Mouse (Mus musculus): ENCODE data around the gene Diexf.

The Diexf gene

DNA sequence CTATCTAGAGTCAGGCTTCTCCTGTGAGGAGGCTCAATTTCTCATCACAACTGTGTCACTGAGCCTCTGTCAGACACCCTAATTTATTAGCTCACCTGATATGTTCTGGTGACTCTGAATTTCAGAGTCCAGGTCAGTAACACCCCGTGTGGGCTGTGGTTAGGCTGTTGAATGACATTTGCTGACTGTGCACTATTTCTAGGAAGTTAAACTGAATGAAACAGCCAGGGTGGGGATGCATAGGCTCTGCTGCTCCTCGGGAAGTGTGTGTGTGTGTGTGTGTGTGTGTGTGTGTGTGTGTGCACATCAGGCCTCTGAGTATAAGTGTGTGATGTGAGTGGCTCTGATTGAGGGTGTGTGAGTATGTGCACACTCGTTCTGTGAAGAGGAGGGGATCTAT, 8.6 kb upstream of the Diexf start:
- no peak for DNase-seq (ENCODE audit: low read depth, low spot score)

DNA sequence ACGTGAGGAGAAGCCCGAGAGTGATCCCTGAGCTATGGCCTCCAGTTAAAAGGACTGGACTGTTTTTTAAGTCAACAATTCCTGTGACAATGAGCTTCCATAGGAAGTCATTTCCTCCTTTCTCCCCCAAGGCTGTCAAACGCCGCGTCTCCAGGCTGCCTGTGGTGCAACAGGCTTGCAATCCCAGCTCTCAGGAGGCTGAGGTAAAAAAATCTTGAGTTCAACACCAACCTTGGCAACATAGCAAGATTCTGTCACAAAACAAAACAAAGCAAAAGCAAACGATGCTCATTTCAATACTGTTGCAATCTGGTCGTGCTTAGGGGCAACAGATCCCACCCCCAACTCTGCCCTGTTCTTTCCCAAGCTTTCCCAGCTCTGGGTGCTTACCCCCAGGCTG, 8.0 kb upstream of the Diexf start:
- no peak for DNase-seq (ENCODE audit: low read depth, low spot score)

DNA sequence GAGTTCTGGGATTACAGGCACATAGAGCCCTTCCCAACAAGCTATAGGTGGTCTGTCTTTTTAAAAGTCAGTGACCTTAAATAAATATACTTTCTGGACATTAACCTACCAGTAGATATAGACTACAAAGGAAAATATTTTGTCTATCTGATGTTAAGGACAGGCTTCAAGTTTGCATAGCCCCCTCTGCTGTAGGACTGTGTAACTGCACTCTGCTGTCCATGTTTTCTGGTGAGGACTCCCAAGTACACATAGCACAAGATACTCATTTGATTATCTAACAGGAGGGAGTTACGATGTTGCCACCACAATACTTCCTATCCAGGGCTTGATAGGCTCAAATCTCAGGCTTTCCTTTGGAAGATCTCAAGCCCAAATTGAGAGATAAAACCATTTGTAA, 3.7 kb upstream of the Diexf start:
- DNase-seq (ENCODE audit: low read depth, low spot score), result no peak

DNA sequence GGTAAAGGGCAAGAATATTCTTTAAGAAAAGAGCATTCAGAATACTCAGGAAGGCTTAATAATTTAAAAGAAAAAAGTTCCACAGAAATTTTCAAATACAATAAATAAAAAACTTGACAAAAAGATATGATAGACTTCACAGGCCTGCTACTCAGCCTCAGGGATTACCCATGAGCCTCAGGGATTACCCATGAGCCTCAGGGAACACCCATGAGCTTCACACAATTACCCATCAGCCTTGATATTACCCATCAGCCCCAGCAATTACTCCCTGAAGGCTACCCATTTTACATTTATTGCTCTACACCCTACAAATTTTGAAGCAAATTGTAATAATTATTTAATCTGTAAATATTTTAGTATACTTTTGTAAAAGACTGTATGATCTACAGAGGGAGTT, 2.3 kb upstream of the Diexf start:
- no peak for DNase-seq (ENCODE audit: low read depth, low spot score)

DNA sequence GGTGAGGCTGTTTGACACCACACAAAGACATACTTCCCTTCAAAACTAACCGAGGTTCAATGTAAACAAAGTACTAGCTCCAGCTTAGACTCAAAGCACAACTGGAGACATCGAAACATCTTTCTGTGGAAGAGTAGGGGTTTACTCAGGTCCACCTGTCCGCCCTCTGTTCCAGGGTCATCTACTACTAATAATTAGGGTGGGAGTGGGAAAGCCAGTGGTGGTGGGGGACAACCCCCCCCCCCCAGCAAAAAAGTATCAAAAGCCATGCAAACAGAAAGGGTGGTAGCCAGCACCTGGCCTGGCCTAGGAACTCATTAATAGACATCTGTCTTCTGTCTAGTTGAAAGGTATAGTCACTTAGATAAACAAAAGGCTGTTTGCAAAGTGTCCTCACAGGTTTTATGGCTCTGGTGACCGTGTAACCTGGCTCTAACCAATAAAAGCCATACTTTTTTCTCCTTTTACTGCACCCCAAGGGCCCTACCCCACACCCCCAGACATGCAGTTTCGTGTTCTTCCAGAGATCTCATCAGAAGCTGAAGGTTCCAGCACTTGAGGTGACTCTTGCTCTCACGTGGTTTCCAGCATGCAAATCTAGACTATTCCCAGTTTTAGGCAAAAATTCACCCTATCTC, 1.4 kb upstream of the Diexf start:
- DNase-seq (ENCODE audit: low read depth, low spot score), result no peak

DNA sequence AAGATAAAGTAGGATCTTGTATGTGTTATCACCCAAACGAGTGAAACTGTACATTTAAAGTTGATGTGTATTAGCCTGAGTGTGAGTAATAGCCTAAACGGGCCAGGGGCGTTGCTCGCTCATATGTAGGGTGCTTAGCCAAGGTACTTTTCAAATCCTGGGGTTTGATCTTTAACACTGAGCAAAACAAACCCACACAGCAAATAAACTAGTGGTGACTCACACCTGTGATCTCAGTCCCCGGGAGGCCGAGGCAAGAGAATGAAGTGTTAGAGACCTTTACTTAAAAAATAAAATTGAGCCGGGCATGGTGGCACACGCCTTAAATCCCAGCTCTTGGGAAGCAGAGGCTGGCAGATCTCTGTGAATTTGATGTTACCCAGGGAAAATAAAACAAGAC, 767 bp upstream of the Diexf start:
- no peak for DNase-seq (ENCODE audit: low read depth, low spot score)

DNA sequence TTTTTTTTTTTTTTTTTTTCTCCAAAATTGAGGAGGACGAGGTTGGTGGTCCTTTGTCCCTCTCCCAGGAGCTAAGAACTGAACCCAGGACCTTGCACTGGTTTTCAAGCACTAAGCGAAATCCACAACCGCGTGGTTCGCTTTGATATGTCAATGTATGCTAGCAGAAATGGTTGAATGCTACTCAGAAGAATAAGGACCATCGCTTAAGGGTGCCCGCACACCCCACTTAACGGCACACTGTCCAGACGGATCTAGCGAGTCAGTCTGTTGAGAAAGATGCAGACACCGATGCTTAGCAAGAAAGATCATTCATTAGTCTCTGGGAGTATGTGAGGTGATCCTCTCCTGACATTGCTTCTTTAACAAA, 369 bp upstream of the Diexf start:
- DNase-seq (ENCODE audit: low read depth, low spot score), result no peak

DNA sequence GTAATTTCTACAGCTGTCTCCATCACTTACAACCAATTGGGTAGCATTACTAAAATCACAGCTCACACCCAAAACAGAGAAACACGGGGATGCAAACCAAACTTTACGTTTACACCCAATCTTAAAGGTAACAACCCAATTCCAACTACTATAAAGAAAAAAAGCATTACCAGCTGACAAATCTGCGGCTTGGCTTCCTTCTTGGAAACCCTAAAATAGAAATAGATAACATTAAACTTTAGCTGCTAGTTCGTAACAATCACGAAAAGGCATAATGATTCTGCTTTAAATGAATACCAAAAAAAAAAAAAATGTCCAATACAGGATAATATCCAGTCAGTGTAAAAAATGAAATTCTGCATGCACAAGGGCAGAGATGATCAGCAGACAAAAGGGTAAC, 751 bp downstream of the Diexf start:
- DNase-seq (ENCODE audit: low read depth, low spot score), result no peak

DNA sequence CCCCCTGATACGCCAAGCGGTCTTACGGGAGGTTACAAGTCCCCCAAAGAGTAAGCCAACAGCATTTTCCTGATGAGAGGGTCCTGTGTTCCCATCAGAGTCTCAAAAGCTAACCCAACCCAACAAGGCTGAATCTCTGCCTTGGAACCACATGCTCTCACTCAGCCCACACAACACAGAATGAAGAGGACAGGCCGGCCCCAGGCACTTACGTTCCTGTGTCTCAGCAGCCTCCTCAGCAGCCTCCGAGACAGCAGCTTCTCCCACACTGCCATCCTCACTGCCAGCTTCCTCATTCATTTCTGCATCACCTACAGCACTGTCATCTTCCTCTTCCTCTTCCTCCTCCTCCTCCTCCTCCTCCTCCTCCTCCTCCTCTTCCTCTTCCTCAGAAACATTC, 2.0 kb downstream of the Diexf start:
- DNase-seq (ENCODE audit: low read depth, low spot score), result no peak

DNA sequence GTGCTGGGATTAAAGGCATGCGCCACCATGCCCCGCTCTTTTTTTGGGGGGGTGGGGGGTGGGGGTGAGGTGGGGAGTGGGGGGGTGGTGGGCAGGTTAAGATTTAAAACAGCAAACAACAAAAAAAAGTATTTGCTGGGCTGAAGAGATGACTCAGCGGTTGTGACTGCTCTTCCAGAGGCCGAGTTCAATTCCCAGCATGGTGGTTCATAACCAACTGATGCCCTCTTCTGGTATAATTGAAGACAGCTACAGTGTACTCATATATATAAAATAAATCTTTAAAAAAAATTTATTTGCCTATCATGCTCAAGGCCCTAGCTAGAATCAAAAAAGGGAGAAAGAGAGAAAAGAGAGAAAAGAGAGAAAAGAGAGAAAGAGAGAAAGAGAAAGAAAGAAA, 4.2 kb downstream of the Diexf start:
- DNase-seq (ENCODE audit: low read depth, low spot score), result no peak

DNA sequence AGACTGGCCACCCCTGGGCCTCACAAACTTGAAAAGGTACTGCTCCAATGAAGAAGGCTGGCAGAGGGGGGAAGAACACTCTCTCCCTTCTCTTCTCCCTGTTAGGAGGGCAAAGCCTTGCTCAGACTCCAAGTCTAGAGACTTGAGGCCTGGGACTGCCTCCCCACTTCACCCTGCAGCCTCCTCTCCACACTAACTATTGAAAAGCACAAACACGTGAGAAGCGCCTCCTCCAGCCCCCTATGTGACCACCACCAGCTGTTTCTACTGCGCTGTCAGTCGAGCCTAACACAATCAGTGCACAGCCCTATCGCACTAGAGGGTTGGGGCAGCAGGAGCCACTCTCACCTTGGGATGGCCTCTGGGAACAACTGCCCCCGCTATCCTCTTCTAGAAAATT, 6.8 kb downstream of the Diexf start:
- no peak for DNase-seq (ENCODE audit: low read depth, low spot score)

DNA sequence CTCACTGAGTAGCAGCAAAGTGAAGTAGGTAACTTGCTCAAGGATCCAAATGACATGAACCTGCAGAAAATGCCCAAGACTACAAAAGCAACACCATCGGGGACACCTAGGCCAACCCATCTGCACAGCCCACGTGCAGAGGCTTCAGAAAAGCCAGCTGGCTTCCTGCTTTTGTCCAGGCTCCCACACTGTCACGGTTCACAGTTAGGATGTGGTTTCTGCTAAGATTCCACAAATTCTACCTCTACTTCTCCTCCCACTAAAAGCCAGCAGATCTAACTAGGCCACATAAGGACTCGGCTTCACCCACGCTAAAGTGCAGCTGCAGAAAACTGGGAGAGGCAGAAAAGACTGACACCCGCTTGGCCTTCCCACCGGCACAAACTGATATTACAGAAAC, 7.3 kb downstream of the Diexf start:
- no peak for DNase-seq (ENCODE audit: low read depth, low spot score)

DNA sequence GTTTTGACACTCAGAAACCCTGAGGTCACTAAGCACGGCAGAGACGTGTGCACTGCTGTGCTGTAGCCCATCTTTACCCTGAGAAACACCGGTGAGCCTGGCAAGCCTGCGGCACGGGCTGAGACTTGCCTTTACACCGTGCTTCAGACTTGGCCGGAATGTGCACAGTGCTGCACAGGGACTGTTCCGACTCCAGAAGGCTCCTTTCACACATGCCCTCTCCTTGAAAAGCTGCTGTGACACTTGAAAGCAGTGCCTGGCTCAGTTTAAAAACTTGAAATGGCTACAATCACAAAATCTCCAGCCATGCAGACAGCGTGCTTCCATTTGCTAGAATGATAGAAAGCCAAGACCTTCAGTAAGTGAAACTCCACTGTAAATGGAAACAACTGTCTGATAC, 18.0 kb downstream of the Diexf start:
- no peak for DNase-seq (ENCODE audit: low read depth, low spot score)

DNA sequence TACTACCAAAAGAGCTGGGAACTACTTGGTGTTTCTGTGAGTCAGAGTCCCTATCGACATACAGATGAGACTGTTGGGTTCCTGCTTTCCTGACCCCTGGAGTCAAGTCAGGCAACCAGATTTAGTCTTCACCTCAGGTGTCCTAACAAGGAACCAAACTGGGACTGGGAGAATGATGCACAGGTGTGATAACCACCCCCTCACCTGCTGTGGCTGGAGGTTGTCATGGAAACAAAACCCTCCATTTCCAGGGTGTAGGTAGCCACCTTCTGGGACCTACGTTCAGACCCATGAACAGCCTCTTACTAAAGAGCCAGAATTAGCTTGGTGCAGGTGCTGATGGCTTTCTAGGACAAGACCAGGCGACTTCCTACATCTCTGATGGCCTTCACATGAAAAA, 27.1 kb downstream of the Diexf start:
- no peak for DNase-seq (ENCODE audit: low read depth, low spot score)

DNA sequence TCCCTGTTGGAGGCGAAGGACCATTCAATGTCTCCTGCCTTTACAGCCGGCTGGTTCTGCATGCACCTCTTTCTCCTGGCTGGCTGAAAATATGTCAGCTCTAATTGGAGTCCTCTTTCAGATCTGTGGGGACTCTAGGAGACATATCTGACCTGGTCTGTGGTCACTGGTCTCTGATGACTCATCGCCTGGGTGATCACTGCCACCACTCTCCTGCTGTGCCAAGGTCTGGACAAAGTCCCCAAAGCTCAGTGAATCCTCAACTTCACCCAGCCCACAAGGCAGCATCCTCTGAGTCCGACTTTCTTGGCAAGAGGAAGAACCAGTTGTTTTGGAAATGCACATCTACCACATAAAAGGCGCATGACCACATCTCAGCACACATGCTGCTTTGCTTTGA, 27.5 kb downstream of the Diexf start:
- DNase-seq (ENCODE audit: low read depth, low spot score), result no peak

DNA sequence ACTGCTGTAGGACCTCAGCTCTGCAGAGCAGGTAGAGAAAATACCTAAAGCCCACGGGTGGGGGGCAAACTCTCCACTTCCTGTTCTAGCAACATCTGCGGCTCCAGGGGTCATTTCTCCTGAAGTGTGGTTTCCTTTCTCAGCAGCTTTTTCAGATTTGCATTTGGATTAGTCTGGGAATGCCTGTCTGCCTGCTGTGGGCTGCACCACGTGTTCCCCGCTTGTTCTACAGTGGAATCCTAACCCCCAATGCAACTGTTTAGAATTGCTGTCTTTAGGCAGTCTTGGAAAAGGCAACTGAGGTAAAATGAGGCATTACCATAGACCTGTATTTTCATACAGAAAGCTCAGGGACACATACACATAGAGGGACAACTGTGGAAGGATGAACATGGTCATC, 28.0 kb downstream of the Diexf start:
- DNase-seq (ENCODE audit: low read depth, low spot score), result no peak

DNA sequence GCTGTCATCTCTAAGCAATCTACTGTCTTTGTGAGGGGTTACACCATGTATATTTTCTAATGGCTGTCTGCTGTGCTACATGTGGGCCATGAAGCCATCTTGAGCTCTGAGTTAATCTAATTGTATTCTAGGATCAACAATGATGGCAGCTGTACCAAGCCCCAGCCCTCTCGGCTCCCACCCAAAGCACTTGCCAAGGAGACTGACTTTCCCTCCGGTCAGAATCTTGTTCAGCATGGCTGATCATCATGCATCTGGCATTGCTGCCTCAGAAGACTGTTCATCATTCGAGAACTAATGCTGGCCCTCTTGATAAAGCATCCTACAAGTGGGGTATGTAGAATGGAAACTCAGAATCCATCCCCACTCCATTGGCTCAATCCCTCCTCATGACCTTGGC, 31.1 kb downstream of the Diexf start:
- DNase-seq (ENCODE audit: low read depth, low spot score), result no peak

DNA sequence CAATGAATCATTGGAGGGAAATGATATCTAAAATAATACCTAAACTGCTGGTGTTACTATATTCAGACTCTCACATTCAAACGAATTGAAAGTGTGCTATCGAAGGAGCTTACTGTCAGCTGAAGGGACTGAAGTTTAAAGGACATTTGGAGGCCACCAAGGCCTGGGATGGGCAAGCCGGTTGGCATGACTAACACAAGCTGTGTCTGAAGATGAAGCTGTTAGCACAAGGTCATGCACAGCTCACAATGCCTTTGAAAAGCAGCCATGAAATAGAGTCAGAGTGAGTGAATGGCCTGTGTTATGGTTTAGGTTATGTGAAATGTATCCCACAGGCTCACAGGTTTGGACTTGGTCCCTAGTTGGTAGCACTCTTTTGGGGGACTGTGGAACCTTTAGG, 36.5 kb downstream of the Diexf start:
- no peak for DNase-seq (ENCODE audit: low read depth, low spot score)

DNA sequence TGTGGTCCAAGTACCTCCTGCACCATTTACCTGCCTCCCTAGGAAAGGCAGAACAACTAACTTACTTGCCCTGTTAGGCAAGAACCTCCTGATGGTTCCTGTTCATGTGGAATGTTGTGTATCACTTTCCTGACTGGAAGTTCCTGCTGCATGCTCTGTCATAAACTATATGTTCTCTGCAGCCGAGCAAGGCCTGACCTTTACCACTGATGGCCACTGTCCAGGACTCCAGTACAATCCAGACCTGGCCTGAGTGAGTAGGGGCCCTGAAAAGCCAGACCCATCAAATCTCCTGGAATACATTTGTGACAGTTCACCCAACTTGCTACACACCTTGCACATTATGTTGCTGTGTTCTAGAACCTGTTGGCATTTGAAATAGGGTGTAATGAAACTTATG, 37.3 kb downstream of the Diexf start:
- DNase-seq (ENCODE audit: low read depth, low spot score), result no peak

DNA sequence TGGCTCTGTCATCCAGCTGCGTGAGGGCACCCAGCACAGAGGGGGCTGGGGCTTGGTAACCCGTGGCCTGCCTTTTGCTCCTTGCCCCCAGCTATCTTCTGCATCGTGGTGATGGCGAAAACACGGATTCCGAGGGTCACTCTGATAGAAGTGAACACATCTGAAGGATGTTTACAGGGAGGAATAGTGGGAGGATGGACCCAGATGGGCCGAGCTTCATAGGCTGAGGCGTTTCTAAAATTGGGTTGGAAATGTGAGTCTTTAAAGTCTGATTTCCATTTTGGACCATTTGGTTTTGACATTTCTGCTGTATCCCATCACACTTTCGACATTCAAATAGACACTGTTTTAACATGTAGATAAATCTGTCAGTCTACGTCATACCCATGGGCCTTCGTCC, 39.2 kb downstream of the Diexf start:
- DNase-seq (ENCODE audit: low read depth, low spot score), result no peak

DNA sequence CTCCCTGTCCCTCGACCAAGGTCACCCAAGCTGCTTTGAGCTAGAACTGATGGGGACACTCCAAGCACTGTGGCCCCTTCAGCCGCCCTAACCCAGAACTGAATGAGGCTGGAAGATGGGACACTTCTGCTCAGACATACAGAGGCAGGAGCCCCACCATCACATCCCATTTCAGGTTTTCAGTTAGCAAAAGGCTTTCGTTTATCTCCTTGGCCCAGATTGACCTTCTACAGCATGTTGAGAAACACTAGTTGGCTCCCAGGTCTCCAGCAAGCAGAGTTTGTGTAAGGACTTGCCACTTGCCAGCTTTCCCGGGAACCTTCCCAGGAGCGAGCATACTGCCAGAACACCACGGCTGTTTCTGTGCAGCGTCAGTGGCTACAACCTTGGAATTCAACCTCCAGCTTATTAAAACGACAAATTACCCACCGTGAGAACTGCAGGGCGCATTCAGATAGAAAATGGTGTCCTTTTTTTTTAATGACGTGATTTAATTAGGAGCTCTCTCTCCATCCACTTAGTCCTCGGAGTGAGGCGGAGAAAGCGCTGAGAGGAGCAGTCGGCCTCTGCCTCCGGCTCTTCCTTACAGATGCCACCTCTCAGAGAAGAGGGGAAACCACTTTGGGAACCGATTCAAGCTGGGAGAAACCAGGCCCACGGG, 39.7 kb downstream of the Diexf start:
- DNase-seq (ENCODE audit: low read depth, low spot score), result no peak

DNA sequence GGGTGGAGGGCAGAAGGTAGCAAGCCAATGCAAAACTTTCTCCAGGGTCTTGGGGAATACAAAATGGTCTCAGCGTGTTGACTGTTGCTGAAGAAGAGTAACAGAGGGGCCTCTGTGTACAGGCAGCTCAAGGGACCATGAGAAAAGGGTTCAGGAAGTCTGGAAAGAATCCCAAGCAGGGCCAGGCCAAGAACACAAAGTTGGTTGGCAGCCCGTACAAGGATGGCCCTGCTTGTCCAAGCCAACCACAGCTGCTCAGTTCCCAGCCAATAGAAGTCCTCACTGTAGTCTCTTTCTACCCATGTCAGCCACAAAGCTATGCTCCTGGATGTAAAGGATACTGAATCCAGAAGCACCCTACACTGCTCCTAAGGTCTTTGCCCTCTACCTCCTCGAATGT, 40.4 kb downstream of the Diexf start:
- no peak for DNase-seq (ENCODE audit: low read depth, low spot score)

DNA sequence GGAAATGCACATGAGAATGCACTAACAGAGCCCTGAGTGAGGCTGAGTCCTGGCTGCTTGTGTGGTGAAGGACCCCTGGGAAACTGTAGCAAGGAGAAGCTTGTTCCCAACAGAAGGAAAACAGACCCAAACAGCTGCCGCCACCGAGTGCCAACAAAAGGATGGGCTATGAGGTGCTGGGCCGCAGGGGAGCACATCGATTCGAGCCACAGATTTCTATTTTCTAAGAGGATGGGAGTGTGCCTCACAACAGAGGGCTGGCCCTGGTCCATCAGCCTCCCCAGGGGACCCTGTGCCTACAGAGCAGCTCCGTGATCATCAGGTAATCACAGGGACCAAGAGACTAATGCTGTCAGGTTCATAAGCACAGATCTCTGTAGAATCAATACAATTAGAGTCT, 40.9 kb downstream of the Diexf start:
- no peak for DNase-seq (ENCODE audit: low read depth, low spot score)

DNA sequence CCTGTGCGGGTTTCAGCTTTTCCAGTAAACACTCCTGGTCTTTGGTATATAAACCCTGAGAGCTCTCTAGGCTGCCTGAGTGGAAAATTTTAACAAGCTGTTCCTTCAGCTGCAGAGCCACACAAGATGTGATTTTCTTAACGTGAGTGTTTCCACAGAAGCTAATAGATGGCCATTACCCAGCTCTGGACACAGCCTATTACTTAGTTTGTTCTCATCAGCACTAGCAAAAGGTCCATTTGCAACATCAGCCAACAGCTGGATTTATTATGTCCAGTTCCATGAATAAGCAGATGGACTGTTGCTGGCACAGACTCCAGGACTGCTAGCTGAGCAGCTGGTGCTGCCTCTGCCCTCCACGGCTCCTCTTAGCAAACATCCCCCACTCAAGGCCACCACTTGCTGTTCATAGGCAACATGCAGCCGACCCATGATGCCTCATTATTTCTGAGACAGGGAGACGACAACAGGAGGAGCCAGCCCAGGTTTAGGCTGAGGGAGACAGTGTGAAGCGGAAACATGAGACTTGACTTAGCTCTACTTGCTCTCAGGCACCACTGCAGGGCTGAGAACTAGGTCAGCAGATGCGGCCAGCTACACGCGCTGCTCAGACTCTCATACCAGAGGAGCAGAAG, 43.1 kb downstream of the Diexf start:
- DNase-seq (ENCODE audit: low read depth, low spot score), result no peak

Measured in brain, embryonic 18.5 days (tissue).